Mouse (Mus musculus) olfactory bulb, adult 2 months (tissue): Measurements from ENCODE around the gene Vstm4. TPM values are rescaled to one million over a fixed set of nuclear protein-coding genes. Genes with fewer than 3 reads are reported as not detected.

ENCODE experiments used
- H3K27ac ChIP-seq: fragments of 200-500 bp; 2 replicates; pipeline ENCODE4 v1.5.1; 2012; ENCODE audit warnings: low read depth, low read length; ENCODE audit not compliant: insufficient read depth
- H3K4me1 ChIP-seq: fragments of 200-500 bp; 2 replicates; pipeline ENCODE4 v1.6.1; 2012; ENCODE audit warnings: low read length; ENCODE audit not compliant: control insufficient read depth, insufficient read depth
- H3K4me3 ChIP-seq: fragments of 200-500 bp; 2 replicates; pipeline ENCODE4 v1.5.1; 2012; ENCODE audit warnings: mild to moderate bottlenecking, low read depth, low read length, moderate library complexity; ENCODE audit not compliant: insufficient read depth
- CTCF ChIP-seq: fragments of 200-500 bp; IDR thresholded peaks from 2 replicates; pipeline ENCODE4 v1.5.1; 2012; ENCODE audit warnings: low read depth, mild to moderate bottlenecking, low read length, moderate library complexity; ENCODE audit not compliant: insufficient read depth
- POLR2A ChIP-seq: fragments of 200-500 bp; IDR thresholded peaks from 2 replicates; pipeline ENCODE4 v1.6.1; 2012; ENCODE audit warnings: mild to moderate bottlenecking, low read depth, low read length, moderate library complexity; ENCODE audit not compliant: insufficient read depth
- WGBS: fragments of 180-500 bp; shearing (Covaris S2); methylation state at CpG from one replicate; pipeline ENCODE4 v1.1.7; 2018; 5-methylcytosine and 5-hydroxymethylcytosine counted together
- polyA plus RNA-seq: library from polyadenylated mRNA; stranded (reverse); fragments of >200 nt; gene quantifications from 2 replicates; pipeline ENCODE4 v1.2.4, GENCODE M21; 2012; ENCODE audit warnings: low replicate concordance; ENCODE audit not compliant: missing spikeins, insufficient read depth, insufficient read length

The Vstm4 gene
- polyA plus RNA-seq, 1 experiment, result not detected

DNA sequence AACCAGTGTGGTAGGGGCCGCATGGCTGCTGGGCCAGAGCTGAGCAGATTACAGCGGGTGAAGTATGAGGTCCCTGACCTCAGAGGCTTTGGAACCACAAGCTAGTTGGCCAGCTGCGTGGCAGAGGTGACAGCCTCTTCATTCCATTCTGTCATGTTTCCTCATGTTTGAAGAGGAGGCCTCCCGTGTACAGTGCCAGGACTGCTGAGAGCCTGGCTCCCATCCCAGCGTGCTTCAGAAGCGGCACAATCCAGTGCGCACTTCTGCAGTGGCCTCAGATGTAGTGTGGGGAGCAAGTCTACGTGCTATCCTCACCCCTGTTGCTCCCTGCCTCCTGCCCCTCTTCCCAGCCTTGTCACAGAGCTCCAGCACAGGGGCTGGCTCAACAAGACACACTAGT lies 99.9 kb downstream of the Vstm4 start:
- 74% methylated on average over 8 of the region's 8 CpGs for WGBS
- Histone ChIP-seq H3K4me3 (no peak overlapping the region), H3K4me1 (peaks cover 12% of the 10 kb centered on the region), H3K27ac (no peak overlapping the region)
- TF ChIP-seq CTCF, result no peak
- no peak for TF ChIP-seq POLR2A

DNA sequence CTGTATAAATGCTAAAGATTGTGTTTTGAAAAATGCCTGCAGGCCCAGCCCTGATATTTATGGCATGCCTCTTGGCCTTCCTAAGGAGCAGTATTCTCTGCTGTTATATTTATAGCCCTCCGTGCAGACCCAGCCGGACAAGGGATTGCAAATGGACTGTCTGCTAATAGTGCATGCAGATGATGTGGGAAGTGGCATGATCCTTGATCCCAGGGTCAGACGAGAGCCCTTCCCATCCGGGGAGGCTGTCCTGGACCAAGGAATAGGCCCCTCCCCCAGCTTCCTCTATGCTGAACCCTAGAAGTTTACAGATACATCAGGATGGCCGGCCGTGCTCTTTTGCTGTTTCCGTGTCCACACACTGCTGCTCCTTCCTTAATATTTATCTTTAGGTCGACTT lies 102.1 kb downstream of the Vstm4 start:
- no peak overlapping the region for H3K27ac ChIP-seq
- 82% methylated on average over 8 of the region's 8 CpGs for WGBS
- TF ChIP-seq CTCF, result no peak
- TF ChIP-seq POLR2A, result no peak

DNA sequence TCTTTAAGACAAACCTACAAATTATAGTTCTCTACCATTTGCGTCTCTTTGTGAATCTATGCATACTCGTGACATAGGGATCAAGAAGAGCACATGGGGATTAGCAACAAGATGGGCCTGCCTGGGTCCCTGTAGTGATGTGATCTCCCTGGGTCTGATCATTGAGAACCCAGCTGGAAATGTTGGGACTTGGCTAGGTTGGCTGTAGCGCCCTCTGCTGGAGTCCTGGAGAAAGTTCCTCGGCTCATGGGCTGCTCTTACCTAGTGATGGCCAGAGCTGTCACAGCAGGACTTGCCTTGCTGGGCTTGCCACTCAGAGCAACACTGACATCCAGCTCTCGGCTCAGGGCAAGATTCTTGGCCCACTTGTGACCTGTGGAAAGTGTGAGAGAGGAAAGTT lies 103.9 kb downstream of the Vstm4 start:
- 47% methylated on average over 5 of the region's 5 CpGs for WGBS
- Histone ChIP-seq H3K27ac (no peak overlapping the region), H3K4me3 (no peak overlapping the region), H3K4me1 (peaks cover 11% of the 10 kb centered on the region)
- TF ChIP-seq CTCF (peak; percentile 65; the same call in 1 of the 2 replicates), POLR2A (no peak)

More for the DNA sequence above, 102.1 kb downstream of the Vstm4 start:
- Histone ChIP-seq H3K4me1 (peaks cover 11% of the 10 kb centered on the region), H3K4me3 (no peak overlapping the region)

DNA sequence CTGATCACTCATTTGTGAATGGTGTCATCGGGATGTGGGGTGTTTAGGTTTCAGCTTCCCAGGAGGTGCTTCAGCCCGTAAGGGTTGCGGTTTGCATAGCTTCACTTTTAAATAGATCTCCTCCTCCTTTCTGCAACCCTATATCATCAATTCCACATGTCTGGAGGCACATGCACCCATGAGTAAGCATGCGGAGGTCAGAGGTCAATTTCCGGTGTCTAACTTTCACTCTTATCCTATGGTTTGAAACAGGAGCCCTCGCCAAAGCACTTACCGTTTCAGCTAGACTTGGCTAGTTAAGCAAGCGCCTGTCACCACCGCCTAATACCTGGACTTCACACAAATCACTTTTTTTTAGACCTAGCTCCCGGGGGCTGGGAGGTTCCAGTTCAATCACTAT lies 108.2 kb downstream of the Vstm4 start:
- WGBS, result 94% methylated on average over 10 of the region's 10 CpGs
- H3K4me3 ChIP-seq, result no peak overlapping the region
- peaks cover 5% of the 10 kb centered on the region for H3K4me1 ChIP-seq
- H3K27ac ChIP-seq, result no peak overlapping the region
- TF ChIP-seq CTCF, result no peak
- TF ChIP-seq POLR2A, result no peak

DNA sequence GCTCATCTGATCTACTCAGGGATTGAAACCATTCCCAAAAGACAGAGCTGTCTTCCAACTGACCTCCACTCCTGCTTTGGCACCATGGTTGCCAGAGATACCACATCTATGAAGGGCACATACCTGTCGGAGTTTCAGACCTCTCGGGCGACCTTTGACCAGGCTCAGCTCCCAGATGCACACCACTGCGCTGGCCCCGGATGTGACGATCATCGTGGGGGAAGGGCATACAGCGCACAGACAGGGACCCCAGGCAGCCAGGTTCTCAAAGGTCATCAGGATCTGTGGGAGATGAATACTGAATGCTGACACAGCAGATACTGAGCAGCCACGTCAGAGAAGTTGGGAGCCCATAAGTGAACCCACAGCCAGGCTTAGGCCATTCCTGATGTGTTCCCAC lies 114.1 kb downstream of the Vstm4 start:
- H3K4me1 ChIP-seq, result no peaks in the 10 kb centered on the region
- no peak overlapping the region for H3K27ac ChIP-seq
- TF ChIP-seq CTCF (no peak), POLR2A (no peak)
- 86% methylated on average over 9 of the region's 9 CpGs for WGBS
- no peak overlapping the region for H3K4me3 ChIP-seq

DNA sequence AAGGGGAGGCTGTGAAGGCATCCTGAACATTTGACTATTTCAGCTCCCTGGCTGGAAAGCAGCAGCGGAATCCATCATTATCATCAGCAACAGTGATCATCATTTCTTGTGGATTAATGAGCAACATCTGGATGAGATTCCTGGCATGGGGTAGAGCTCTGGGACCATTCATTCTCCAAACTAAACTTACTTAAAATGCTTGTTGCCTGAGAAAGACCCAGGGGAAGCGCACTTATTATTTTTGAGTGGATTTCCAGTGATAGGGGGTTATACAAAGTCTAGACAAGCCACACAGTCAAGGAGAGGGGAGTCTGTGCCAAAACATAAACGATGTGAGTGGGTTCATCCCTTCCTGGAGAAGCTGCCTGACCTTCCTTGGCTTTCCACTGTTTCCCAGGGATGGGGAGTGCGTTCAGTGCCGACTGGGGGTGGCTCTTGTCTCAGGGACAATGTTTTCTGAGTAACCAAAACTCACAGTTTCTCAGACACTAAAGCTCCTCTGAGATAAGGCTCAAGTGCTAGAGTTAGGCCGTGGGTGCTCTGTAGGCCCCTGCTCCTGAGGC lies 127.7 kb downstream of the Vstm4 start:
- Histone ChIP-seq H3K27ac (no peak overlapping the region), H3K4me1 (no peaks in the 10 kb centered on the region), H3K4me3 (no peak overlapping the region)
- TF ChIP-seq POLR2A, result no peak
- TF ChIP-seq CTCF, result no peak
- WGBS, result 75% methylated on average over 6 of the region's 6 CpGs

DNA sequence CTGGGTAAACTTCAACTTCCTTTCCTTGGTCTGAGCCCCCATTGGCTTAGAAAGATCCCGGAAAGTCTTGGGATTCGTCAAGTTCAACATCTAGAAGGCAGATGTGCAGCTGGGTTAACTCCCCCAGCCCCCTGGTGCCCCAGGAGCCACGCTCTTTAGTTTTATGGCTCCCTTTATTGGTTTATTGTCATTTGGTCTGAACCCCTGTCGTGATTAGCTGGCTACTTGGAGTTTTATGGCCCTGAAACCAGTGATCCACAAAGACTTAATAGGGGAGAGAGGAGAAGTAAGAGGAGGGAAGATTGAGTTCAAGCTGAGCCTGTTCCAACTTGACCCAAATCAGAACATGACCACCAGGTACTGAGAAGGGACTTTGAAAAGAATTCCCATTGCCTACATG lies 130.1 kb downstream of the Vstm4 start:
- TF ChIP-seq POLR2A, result no peak
- no peak for TF ChIP-seq CTCF
- WGBS, result 81% methylated on average over 4 of the region's 4 CpGs
- H3K4me1 ChIP-seq, result no peaks in the 10 kb centered on the region
- no peak overlapping the region for H3K27ac ChIP-seq
- H3K4me3 ChIP-seq, result no peak overlapping the region

Other genes with a start within 250 kb of the Vstm4 start
- gene 3425401B19Rik, start 171.5 kb upstream of the Vstm4 start, polyA plus RNA-seq, result not detected in 2 replicates
- not detected in 2 replicates for gene Tmem273, start 70.8 kb upstream of the Vstm4 start, polyA plus RNA-seq
- not detected in 2 replicates for gene Fam170b, start 22.8 kb upstream of the Vstm4 start, polyA plus RNA-seq
- not detected in 2 replicates for gene Lrrc18, start 134.6 kb downstream of the Vstm4 start, polyA plus RNA-seq